In genomic region chr13:112382956-112383355, GRCm38 (mm10) we compare ENCODE assay signal across 13 mouse cellular contexts.
DNase-seq lines count a peak whose midpoint lies in the region; ATAC-seq and TF ChIP-seq lines count a peak whose summit lies in the region.
"Had no signal": no experiment of that assay in that cellular context is flagged by ENCODE, and none has a peak within 500 bp of the region (broad histone marks: within the 10 kb centered on the region; RNA-seq: fewer than 3 reads in every experiment).

No protein-coding gene starts in this region.

- WGBS in intestine, embryonic 16.5 days = 52% methylated on average over 3 of the region's 3 CpGs
- WGBS in intestine, postnatal 0 days = 60% methylated on average over 3 of the region's 3 CpGs
- WGBS in embryonic facial prominence, embryonic 10.5 days = 69% methylated on average over 3 of the region's 3 CpGs

- H3K27me3 ChIP-seq in intestine, embryonic 16.5 days (replicated peaks; ENCODE audit: control insufficient read depth, insufficient read depth, low read length) = no peaks in the 10 kb centered on the region
- no peaks in the 10 kb centered on the region for H3K27me3 ChIP-seq in intestine, postnatal 0 days (replicated peaks; ENCODE audit: control insufficient read depth, insufficient read depth, low read length)
- no peaks in the 10 kb centered on the region for H3K27me3 ChIP-seq in embryonic facial prominence, embryonic 10.5 days (replicated peaks; ENCODE audit: low read depth, poor library complexity, severe bottlenecking)
- H3K27me3 ChIP-seq: forebrain, embryonic 13.5 days had no signal

- H3K4me3 ChIP-seq in intestine, embryonic 16.5 days (ENCODE audit: low read length) = no peak overlapping the region
- no peak overlapping the region for H3K4me3 ChIP-seq in intestine, postnatal 0 days (ENCODE audit: low read depth, low read length)
- H3K4me3 ChIP-seq in embryonic facial prominence, embryonic 10.5 days = no peak overlapping the region
- H3K4me3 ChIP-seq in embryonic fibroblast, embryonic 13.5 days (ENCODE audit: insufficient read depth, low read length) = no peak overlapping the region
- H3K4me3 ChIP-seq: forebrain, embryonic 13.5 days; left cerebral cortex, adult 2 months had no signal

- H3K9me3 ChIP-seq in intestine, embryonic 16.5 days (ENCODE audit: control insufficient read depth, low read length) = no peaks in the 10 kb centered on the region
- no peaks in the 10 kb centered on the region for H3K9me3 ChIP-seq in intestine, postnatal 0 days (ENCODE audit: control insufficient read depth)
- no peaks in the 10 kb centered on the region for H3K9me3 ChIP-seq in embryonic facial prominence, embryonic 10.5 days
- H3K9me3 ChIP-seq: forebrain, embryonic 13.5 days had no signal

- H3K36me3 ChIP-seq in intestine, embryonic 16.5 days (ENCODE audit: control insufficient read depth, insufficient read depth, low read length) = no peaks in the 10 kb centered on the region
- H3K36me3 ChIP-seq in intestine, postnatal 0 days (ENCODE audit: control insufficient read depth, insufficient read depth) = no peaks in the 10 kb centered on the region
- H3K36me3 ChIP-seq in embryonic facial prominence, embryonic 10.5 days (replicated peaks) = no peaks in the 10 kb centered on the region

- no peak overlapping the region; the same call in 1 of the 2 replicates for H3K27ac ChIP-seq in intestine, embryonic 16.5 days (ENCODE audit: low read length)
- no peak overlapping the region for H3K27ac ChIP-seq in intestine, postnatal 0 days (ENCODE audit: low read depth, low read length)
- 0 out of 2 replicates have a peak overlapping the region, but pooled peaks have one; percentile 30 for H3K27ac ChIP-seq in embryonic facial prominence, embryonic 10.5 days (replicated peaks)
- peak overlapping the region; percentile 4; the same call in 1 of the 2 replicates for H3K27ac ChIP-seq in embryonic fibroblast, embryonic 13.5 days (ENCODE audit: insufficient read depth, low read length)
- H3K27ac ChIP-seq: forebrain, embryonic 13.5 days; left cerebral cortex, adult 2 months; macrophage had no signal

- intact Hi-C loops in heart, postnatal 25 days (cut with DNase I) = no loop called here

- H3K4me2 ChIP-seq in intestine, embryonic 16.5 days (ENCODE audit: low read depth, low read length) = no peak overlapping the region
- no peak overlapping the region for H3K4me2 ChIP-seq in intestine, postnatal 0 days (replicated peaks; ENCODE audit: low read depth)
- H3K4me2 ChIP-seq: forebrain, embryonic 13.5 days had no signal

- peak; percentile 39 for DNase-seq in embryonic facial prominence, embryonic 10.5 days (ENCODE audit: low spot score)
- DNase-seq in heart, postnatal 25 days (ENCODE audit: low spot score) = peak; percentile 47
- DNase-seq in spleen, adult 12 weeks (ENCODE audit: low spot score) = no peak
- no peak for DNase-seq in ovary, postnatal 36 days (ENCODE audit: low spot score)
- no peak for DNase-seq in natural killer cell, adult 2 months (ENCODE audit: low spot score in 2 of 2)
- DNase-seq: cerebellum, adult 9-10 months; kidney, adult 18-20 months had no signal

- H3K4me1 ChIP-seq in intestine, embryonic 16.5 days (ENCODE audit: control insufficient read depth, insufficient read depth, low read length) = peaks cover 12% of the 10 kb centered on the region
- H3K4me1 ChIP-seq in intestine, postnatal 0 days (replicated peaks; ENCODE audit: control insufficient read depth, insufficient read depth, low read length) = no peaks in the 10 kb centered on the region
- H3K4me1 ChIP-seq in embryonic facial prominence, embryonic 10.5 days = peaks cover 17% of the 10 kb centered on the region
- peaks cover 6% of the 10 kb centered on the region for H3K4me1 ChIP-seq in embryonic fibroblast, embryonic 13.5 days (ENCODE audit: control insufficient read depth, insufficient read depth, low read length)
- H3K4me1 ChIP-seq: forebrain, embryonic 13.5 days had no signal

- H3K9ac ChIP-seq in intestine, embryonic 16.5 days (ENCODE audit: low read depth, low read length) = no peak overlapping the region
- H3K9ac ChIP-seq in intestine, postnatal 0 days (ENCODE audit: low read depth, low read length) = no peak overlapping the region
- H3K9ac ChIP-seq: forebrain, embryonic 13.5 days had no signal

- no peak for TF ChIP-seq POLR2A in embryonic fibroblast, embryonic 13.5 days (IDR thresholded peaks at IDR 0.05; ENCODE audit: low read depth, low read length)

- TF ChIP-seq CTCF in intestine, postnatal 0 days (IDR thresholded peaks at IDR 0.05; ENCODE audit: low read depth) = no peak
- no peak for TF ChIP-seq CTCF in embryonic fibroblast, embryonic 13.5 days (IDR thresholded peaks at IDR 0.05; ENCODE audit: borderline replicate concordance, insufficient read depth, low read length)

- ATAC-seq in intestine, embryonic 16.5 days = 0 out of 2 replicates have a peak, but pooled peaks have one; percentile 40
- no peak for ATAC-seq in intestine, postnatal 0 days
- ATAC-seq: forebrain, embryonic 13.5 days had no signal

Comparison
In these comparisons a context has a peak if more than half of its experiments do, and no peak if none do; other contexts are left out.
1. H3K27ac ChIP-seq: peak in embryonic facial prominence, embryonic 10.5 days (single experiment) and embryonic fibroblast, embryonic 13.5 days (single experiment); none in intestine, embryonic 16.5 days (single experiment) and intestine, postnatal 0 days (single experiment).
2. DNase-seq: peak in embryonic facial prominence, embryonic 10.5 days (single experiment) and heart, postnatal 25 days (single experiment); none in spleen, adult 12 weeks (single experiment), ovary, postnatal 36 days (single experiment) and natural killer cell, adult 2 months (0 of 2).